ENCODE assay signal across 25 mouse cellular contexts in genomic region chr15:88544216-88544615, GRCm38 (mm10). TPM values are rescaled to one million over a fixed set of nuclear protein-coding genes. Genes with fewer than 3 reads are reported as not detected.
DNase-seq lines count a peak whose midpoint lies in the region; ATAC-seq lines count a peak whose summit lies in the region.
"Had no signal": no experiment of that assay in that cellular context is flagged by ENCODE, and none has a peak within 500 bp of the region (broad histone marks: within the 10 kb centered on the region; RNA-seq: fewer than 3 reads in every experiment).

No protein-coding gene starts in this region.

- intact Hi-C loops in left cerebral cortex, postnatal 4 days (cut with DNase I): no loop called here

- H3K4me3 ChIP-seq in liver, embryonic 11.5 days (ENCODE audit: low read depth, low read length): no peak overlapping the region
- no peak overlapping the region for H3K4me3 ChIP-seq in kidney, embryonic 16.5 days (ENCODE audit: low read length)
- H3K4me3 ChIP-seq: embryonic facial prominence, embryonic 12.5 days; forebrain, embryonic 15.5 days; heart, embryonic 12.5 days; hindbrain, embryonic 10.5 days; hindbrain, embryonic 15.5 days had no signal

- no peak overlapping the region for H3K9ac ChIP-seq in liver, embryonic 11.5 days (ENCODE audit: low read depth, low read length)
- no peak overlapping the region for H3K9ac ChIP-seq in kidney, embryonic 16.5 days (replicated peaks; ENCODE audit: low read length)
- H3K9ac ChIP-seq: embryonic facial prominence, embryonic 12.5 days; forebrain, embryonic 15.5 days; heart, embryonic 12.5 days; hindbrain, embryonic 15.5 days had no signal

- H3K4me2 ChIP-seq in liver, embryonic 11.5 days: no peak overlapping the region
- no peak overlapping the region for H3K4me2 ChIP-seq in kidney, embryonic 16.5 days (replicated peaks; ENCODE audit: low read depth, low read length)
- H3K4me2 ChIP-seq: embryonic facial prominence, embryonic 12.5 days; forebrain, embryonic 15.5 days; heart, embryonic 12.5 days; hindbrain, embryonic 15.5 days had no signal

- H3K27ac ChIP-seq in liver, embryonic 11.5 days (ENCODE audit: low read depth, low read length): no peak overlapping the region
- no peak overlapping the region for H3K27ac ChIP-seq in kidney, embryonic 16.5 days (ENCODE audit: low read length)
- H3K27ac ChIP-seq: embryonic facial prominence, embryonic 12.5 days; forebrain, embryonic 15.5 days; hindbrain, embryonic 10.5 days; hindbrain, embryonic 15.5 days had no signal

- no peaks in the 10 kb centered on the region for H3K36me3 ChIP-seq in liver, embryonic 11.5 days (ENCODE audit: control insufficient read depth, insufficient read depth, low read length)
- no peaks in the 10 kb centered on the region for H3K36me3 ChIP-seq in kidney, embryonic 16.5 days (ENCODE audit: insufficient read depth, low read length)
- H3K36me3 ChIP-seq: embryonic facial prominence, embryonic 12.5 days; forebrain, embryonic 15.5 days; heart, embryonic 12.5 days; hindbrain, embryonic 10.5 days; hindbrain, embryonic 15.5 days had no signal

- 79% methylated on average over 5 of the region's 5 CpGs for WGBS in liver, embryonic 11.5 days
- 64% methylated on average over 5 of the region's 5 CpGs for WGBS in kidney, embryonic 16.5 days

- DNase-seq in left cerebral cortex, postnatal 4 days: peak; percentile 56
- no peak for DNase-seq in left cerebral cortex, adult 9 months (ENCODE audit: low spot score in 2 of 2)
- DNase-seq in cerebellum, adult 11-12 months: peak; percentile 88
- peak; percentile 96 for DNase-seq in cerebellum, adult 9-10 months
- peak; percentile 85 to 87 for DNase-seq in cerebellum, postnatal 25 days
- no peak for DNase-seq in liver, embryonic 11.5 days (ENCODE audit: low spot score)
- no peak for DNase-seq in lung, postnatal 4 days
- DNase-seq: adrenal gland, postnatal 10 days; gastrocnemius, postnatal 10 days; heart, adult 18-20 months had no signal

- no peaks in the 10 kb centered on the region for H3K4me1 ChIP-seq in liver, embryonic 11.5 days (replicated peaks; ENCODE audit: control insufficient read depth, insufficient read depth, low read length)
- no peaks in the 10 kb centered on the region for H3K4me1 ChIP-seq in kidney, embryonic 16.5 days (ENCODE audit: insufficient read depth, low read length)
- H3K4me1 ChIP-seq: embryonic facial prominence, embryonic 12.5 days; forebrain, embryonic 15.5 days; heart, embryonic 12.5 days; hindbrain, embryonic 10.5 days had no signal

- no peak for ATAC-seq in liver, embryonic 11.5 days (replicated peaks; ENCODE audit: low FRiP score)
- ATAC-seq in kidney, embryonic 16.5 days (ENCODE audit: low FRiP score, low TSS enrichment): no peak
- ATAC-seq: forebrain, embryonic 15.5 days; inflammation-experienced regulatory T-cells, adult 6 months; intestine, postnatal 0 days had no signal

- H3K27me3 ChIP-seq in liver, embryonic 11.5 days (replicated peaks; ENCODE audit: control insufficient read depth, insufficient read depth, low read length): no peaks in the 10 kb centered on the region
- no peaks in the 10 kb centered on the region for H3K27me3 ChIP-seq in kidney, embryonic 16.5 days (ENCODE audit: insufficient read depth, low read length)
- H3K27me3 ChIP-seq: embryonic facial prominence, embryonic 12.5 days; forebrain, embryonic 15.5 days; heart, embryonic 12.5 days; hindbrain, embryonic 15.5 days had no signal

- no peaks in the 10 kb centered on the region for H3K9me3 ChIP-seq in liver, embryonic 11.5 days (ENCODE audit: control insufficient read depth, low read length)
- no peaks in the 10 kb centered on the region for H3K9me3 ChIP-seq in kidney, embryonic 16.5 days (ENCODE audit: low read length)
- H3K9me3 ChIP-seq: embryonic facial prominence, embryonic 12.5 days; forebrain, embryonic 15.5 days; heart, embryonic 12.5 days; hindbrain, embryonic 10.5 days; hindbrain, embryonic 15.5 days had no signal

RNA-seq across cellular contexts. Expression of gene Zdhhc25, which starts 55.9 kb away (rescaled TPM):
- not detected for total RNA-seq in left cerebral cortex, postnatal 4 days (2021)
- polyA plus RNA-seq in liver, embryonic 11.5 days (2014; fragmentation: Nextera tagmentation; extraction: Ambion mirVana): not detected in 2 replicates
- not detected in 2 replicates for polyA plus RNA-seq in kidney, embryonic 16.5 days (2015; fragmentation: Nextera tagmentation; extraction: Ambion mirVana)
- total RNA-seq: adrenal gland, postnatal 10 days; adrenal gland, postnatal 4 days; gastrocnemius, postnatal 10 days; gastrocnemius, postnatal 4 days; heart, adult 18-20 months; heart, postnatal 25 days; MEL had no signal
- polyA plus RNA-seq: cortical plate, adult 2 months; embryonic facial prominence, embryonic 12.5 days; forebrain, embryonic 11.5 days; forebrain, embryonic 15.5 days; heart, embryonic 12.5 days; heart, embryonic 16.5 days; hindbrain, embryonic 10.5 days; hindbrain, embryonic 15.5 days; inflammation-experienced regulatory T-cells, adult 6 months; intestine, postnatal 0 days had no signal

Comparison
In these comparisons a context has a peak if more than half of its experiments do, and no peak if none do; other contexts are left out.
1. DNase-seq: peak in left cerebral cortex, postnatal 4 days (single experiment), cerebellum, adult 11-12 months (single experiment), cerebellum, adult 9-10 months (single experiment) and cerebellum, postnatal 25 days (2 of 2); none in left cerebral cortex, adult 9 months (0 of 2), liver, embryonic 11.5 days (single experiment) and lung, postnatal 4 days (0 of 2).